Mouse (Mus musculus) MEL (cell line): ENCODE measurements around the gene Entpd6. TPM values are rescaled to one million over a fixed set of nuclear protein-coding genes. Genes with fewer than 3 reads are reported as not detected.

Experiments
- DNase-seq: peaks from one replicate; pipeline ENCODE4 v3.0.0; 2011; ENCODE audit warnings: low read depth, low spot score
- H3K27ac ChIP-seq: 2 replicates; pipeline ENCODE4 v1.5.1; 2012; ENCODE audit warnings: low read depth, mild to moderate bottlenecking, control low read depth, low read length, moderate library complexity; ENCODE audit not compliant: control insufficient read depth
- H3K27me3 ChIP-seq, 2 experiments: fragments of 150-350 bp in 1 of 2; sonication (generic) in 1 of 2; 2 replicates each; pipeline ENCODE4 v1.6.1; 2012; ENCODE audit warnings: low read length in 2 of 2, mild to moderate bottlenecking in 2 of 2, improper control_type of control experiment in 1 of 2, moderate library complexity in 1 of 2; ENCODE audit not compliant: insufficient read depth in 2 of 2, control insufficient read depth in 1 of 2
- H3K36me3 ChIP-seq, 2 experiments: 2 replicates each; pipeline ENCODE4 v1.6.1; 2012 to 2014; ENCODE audit warnings: low read length in 2 of 2, improper control_type of control experiment in 1 of 2, inconsistent platforms in 1 of 2, mild to moderate bottlenecking in 1 of 2; ENCODE audit not compliant: insufficient read depth in 2 of 2, control insufficient read depth in 1 of 2
- H3K4me1 ChIP-seq, 2 experiments: fragments of 150-350 bp in 1 of 2; sonication (generic) in 1 of 2; 2 replicates each; pipeline ENCODE4 v1.6.1; 2012; ENCODE audit warnings: low read length in 2 of 2, improper control_type of control experiment in 1 of 2, mild to moderate bottlenecking in 1 of 2; ENCODE audit not compliant: insufficient read depth in 2 of 2, control insufficient read depth in 1 of 2
- H3K4me3 ChIP-seq, 2 experiments: fragments of 150-350 bp in 1 of 2; sonication (generic) in 1 of 2; 2 replicates each; pipeline ENCODE4 v1.5.1; 2012; ENCODE audit warnings: low read depth in 2 of 2, low read length in 2 of 2, mild to moderate bottlenecking in 2 of 2, moderate library complexity in 2 of 2, control low read depth in 1 of 2, improper control_type of control experiment in 1 of 2; ENCODE audit not compliant: control insufficient read depth in 1 of 2, insufficient read depth in 1 of 2
- H3K79me2 ChIP-seq: 2 replicates; pipeline ENCODE4 v1.6.1; 2012; ENCODE audit warnings: mild to moderate bottlenecking, low read length, moderate library complexity; ENCODE audit not compliant: control insufficient read depth, poor library complexity, insufficient read depth
- H3K9ac ChIP-seq: 2 replicates; pipeline ENCODE4 v1.6.1; 2012; ENCODE audit warnings: low read depth, mild to moderate bottlenecking, control low read depth, low read length, moderate library complexity; ENCODE audit not compliant: control insufficient read depth, poor library complexity, severe bottlenecking
- H3K9me3 ChIP-seq: fragments of 150-350 bp; sonication (generic); replicated peaks from 2 replicates; pipeline ENCODE4 v1.6.1; 2012; ENCODE audit warnings: mild to moderate bottlenecking, low read length, improper control_type of control experiment, moderate library complexity; ENCODE audit not compliant: insufficient read depth
- CTCF ChIP-seq, 3 experiments: IDR thresholded peaks in 2 of 3; conservative IDR thresholded peaks in 1 of 3; 2 replicates each; pipeline ENCODE4 v1.5.1; 2011 to 2012; ENCODE audit warnings: low read length in 3 of 3, low read depth in 2 of 3, mild to moderate bottlenecking in 2 of 3, improper control_type of control experiment in 1 of 3, inconsistent platforms in 1 of 3, mixed read lengths in 1 of 3, moderate library complexity in 1 of 3; ENCODE audit not compliant: control insufficient read depth in 1 of 3, insufficient read depth in 1 of 3, poor library complexity in 1 of 3, severe bottlenecking in 1 of 3
- ELF1 ChIP-seq: IDR thresholded peaks from 2 replicates; pipeline ENCODE4 v1.6.1; 2014; ENCODE audit warnings: low read depth, mild to moderate bottlenecking, inconsistent platforms, low read length, improper control_type of control experiment, moderate library complexity
- HCFC1 ChIP-seq: IDR thresholded peaks from 2 replicates; pipeline ENCODE4 v1.6.1; 2012; ENCODE audit warnings: low read depth, mild to moderate bottlenecking, inconsistent platforms, low read length, improper control_type of control experiment, moderate library complexity
- JUND ChIP-seq: IDR thresholded peaks from 2 replicates; pipeline ENCODE4 v1.6.1; 2011; ENCODE audit warnings: low read depth, mild to moderate bottlenecking, improper control_type of control experiment, low read length
- MAX ChIP-seq: IDR thresholded peaks from 2 replicates; pipeline ENCODE4 v1.6.1; 2011; ENCODE audit warnings: low read length, improper control_type of control experiment
- MAZ ChIP-seq: IDR thresholded peaks from 2 replicates; pipeline ENCODE4 v1.6.1; 2012; ENCODE audit warnings: low read depth, mild to moderate bottlenecking, inconsistent platforms, low read length, improper control_type of control experiment
- MYB ChIP-seq: IDR thresholded peaks from 2 replicates; pipeline ENCODE4 v1.6.1; 2011; ENCODE audit warnings: mild to moderate bottlenecking, low read depth, low read length, improper control_type of control experiment
- NRF1 ChIP-seq: IDR thresholded peaks from 2 replicates; pipeline ENCODE4 v1.6.1; 2014; ENCODE audit warnings: low read depth, mild to moderate bottlenecking, inconsistent platforms, low read length, improper control_type of control experiment, moderate library complexity; ENCODE audit not compliant: poor library complexity, insufficient read depth, severe bottlenecking
- RAD21 ChIP-seq: IDR thresholded peaks from 2 replicates; pipeline ENCODE4 v1.6.1; 2011; ENCODE audit warnings: mild to moderate bottlenecking, low read depth, low read length, improper control_type of control experiment
- RCOR1 ChIP-seq: IDR thresholded peaks from 2 replicates; pipeline ENCODE4 v1.6.1; 2012; ENCODE audit warnings: low read depth, mild to moderate bottlenecking, inconsistent platforms, low read length, improper control_type of control experiment
- SMC3 ChIP-seq: IDR thresholded peaks from 2 replicates; pipeline ENCODE4 v1.6.1; 2011; ENCODE audit warnings: low read depth, low read length, improper control_type of control experiment
- TAL1 ChIP-seq: IDR thresholded peaks from 2 replicates; pipeline ENCODE4 v1.6.1; 2012; ENCODE audit warnings: mild to moderate bottlenecking, inconsistent platforms, low read length, moderate library complexity, mixed read lengths
- UBTF ChIP-seq: IDR thresholded peaks from 2 replicates; pipeline ENCODE4 v1.6.1; 2012; ENCODE audit warnings: low read depth, mild to moderate bottlenecking, inconsistent platforms, low read length, improper control_type of control experiment, moderate library complexity, borderline replicate concordance; ENCODE audit not compliant: insufficient read depth
- USF2 ChIP-seq, 2 experiments: IDR thresholded peaks; 2 replicates each; pipeline ENCODE4 v1.6.1; 2011 to 2012; ENCODE audit warnings: improper control_type of control experiment in 2 of 2, low read length in 2 of 2, borderline replicate concordance in 1 of 2, inconsistent platforms in 1 of 2, low read depth in 1 of 2, mild to moderate bottlenecking in 1 of 2; ENCODE audit not compliant: insufficient read depth in 1 of 2
- ZC3H11A ChIP-seq: IDR thresholded peaks from 2 replicates; pipeline ENCODE4 v1.6.1; 2012; ENCODE audit warnings: low read depth, mild to moderate bottlenecking, inconsistent platforms, low read length, improper control_type of control experiment
- ZMIZ1 ChIP-seq: IDR thresholded peaks from 2 replicates; pipeline ENCODE4 v1.6.1; 2012; ENCODE audit warnings: low read depth, mild to moderate bottlenecking, inconsistent platforms, low read length, improper control_type of control experiment, moderate library complexity
- ZNF384 ChIP-seq: IDR thresholded peaks from 2 replicates; pipeline ENCODE4 v1.6.1; 2012; ENCODE audit warnings: low read depth, mild to moderate bottlenecking, inconsistent platforms, low read length, improper control_type of control experiment
- polyA plus RNA-seq, 2 experiments: library from polyadenylated mRNA; stranded (reverse) in 1 of 2; unstranded in 1 of 2; fragments of >175 nt in 1 of 2; fragments of >200 nt in 1 of 2; gene quantifications; 2 replicates each; pipeline versions ENCODE4 v1.2.1 to v1.2.4; 2012; ENCODE audit warnings: low replicate concordance in 2 of 2, low read depth in 1 of 2; ENCODE audit not compliant: insufficient read length in 2 of 2, insufficient read depth in 1 of 2, missing spikeins in 1 of 2
- total RNA-seq: library from RNA; depleted of rRNA; stranded (reverse); fragments of 300-350 nt; gene quantifications from 2 replicates; pipeline ENCODE4 v1.2.3, GENCODE M21; 2012

Gene Entpd6
- total and polyA plus RNA-seq, 3 experiments: 47.9 to 48.2 TPM; not detected in 1

- H3K4me1 ChIP-seq: no peaks in the 10 kb centered on the region
- no peak overlapping the region for H3K27ac ChIP-seq
- peak; percentile 58 for DNase-seq
- H3K79me2 ChIP-seq: no peaks in the 10 kb centered on the region
- H3K9me3 ChIP-seq: no peaks in the 10 kb centered on the region
- TF ChIP-seq CTCF (IDR thresholded peaks at IDR 0.05 in 2 of 3, conservative IDR thresholded peaks at IDR 0.05 in 1 of 3; ENCODE audit: control insufficient read depth in 1 of 3, insufficient read depth in 1 of 3, low read depth in 2 of 3, low read length in 3 of 3, poor library complexity in 1 of 3, severe bottlenecking in 1 of 3) (peak; percentile 30 to 74 (median 61); a peak in 5 of 6 replicates), HCFC1 (no peak), ZNF384 (peak; percentile 68; the same call in 1 of the 2 replicates), RAD21 (peak; percentile 74), MAX (no peak), SMC3 (peak; percentile 79), ZC3H11A (peak; percentile 38; the same call in 1 of the 2 replicates), ELF1 (no peak)
- H3K27me3 ChIP-seq: no peaks in the 10 kb centered on the region
- no peak overlapping the region for H3K4me3 ChIP-seq
- no peaks in the 10 kb centered on the region for H3K36me3 ChIP-seq
- H3K9ac ChIP-seq: no peak overlapping the region
These were observed 54.2 kb downstream of the Entpd6 start for GRCm38 (mm10) chr2:150803035-150803434.

GRCm38 (mm10) chr2:150808381-150808780, 59.5 kb downstream of the Entpd6 start:
- no peaks in the 10 kb centered on the region; a peak in 1 of 4 replicates for H3K36me3 ChIP-seq
- no peak overlapping the region for H3K4me3 ChIP-seq
- H3K27ac ChIP-seq: no peak overlapping the region
- no peaks in the 10 kb centered on the region for H3K27me3 ChIP-seq
- H3K79me2 ChIP-seq: no peaks in the 10 kb centered on the region
- DNase-seq: no peak
- H3K4me1 ChIP-seq: no peaks in the 10 kb centered on the region
- H3K9ac ChIP-seq: no peak overlapping the region
- no peaks in the 10 kb centered on the region for H3K9me3 ChIP-seq
- no peak for TF ChIP-seq MAZ
- no peak for TF ChIP-seq JUND
- TF ChIP-seq ZMIZ1: no peak
- no peak for TF ChIP-seq NRF1
- no peak for TF ChIP-seq HCFC1
- no peak for TF ChIP-seq UBTF
- TF ChIP-seq USF2 (IDR thresholded peaks at IDR 0.05; ENCODE audit: borderline replicate concordance in 1 of 2, insufficient read depth in 1 of 2, low read depth in 1 of 2, low read length in 2 of 2): no peak
- no peak for TF ChIP-seq TAL1
- TF ChIP-seq MYB: no peak
- TF ChIP-seq RCOR1: no peak
